Mouse (Mus musculus): ENCODE data around the gene Bcl3. TPM values are rescaled to one million over a fixed set of nuclear protein-coding genes. Genes with fewer than 3 reads are reported as not detected.

Gene Bcl3
- polyA plus RNA-seq, 1 experiment from 2014 or later, result 4.4 TPM

DNA sequence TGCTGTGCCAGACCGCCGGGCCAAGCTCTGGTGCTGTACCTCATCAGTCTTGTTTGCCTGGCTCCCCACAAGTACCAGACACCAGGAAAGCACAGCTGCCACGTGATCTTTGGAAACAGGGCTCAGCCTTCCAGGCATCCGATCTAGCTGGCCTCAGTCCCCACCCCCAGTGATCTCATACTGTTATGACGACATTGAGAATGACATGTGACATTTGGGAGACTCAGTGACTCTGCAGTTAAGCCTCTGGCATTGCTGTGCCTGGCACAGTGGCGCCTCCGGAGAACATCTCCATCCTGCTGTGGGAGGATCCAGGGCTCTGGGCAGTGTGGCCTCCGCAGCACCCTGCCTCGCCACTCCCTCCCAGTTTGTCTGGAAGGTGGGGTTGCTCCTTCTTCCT, 9.3 kb upstream of the Bcl3 start:
- 36% methylated on average over 9 of the region's 9 CpGs for WGBS
- Histone ChIP-seq H3K27me3 (ENCODE audit: insufficient read depth, low read length) (no peaks in the 10 kb centered on the region), H3K4me2 (no peak overlapping the region), H3K9me3 (ENCODE audit: low read depth, low read length) (no peaks in the 10 kb centered on the region), H3K36me3 (ENCODE audit: insufficient read depth) (no peaks in the 10 kb centered on the region), H3K4me1 (ENCODE audit: insufficient read depth) (peaks cover 5% of the 10 kb centered on the region), H3K9ac (no peak overlapping the region), H3K27ac (ENCODE audit: low read depth) (no peak overlapping the region), H3K4me3 (ENCODE audit: low read depth, low read length) (no peak overlapping the region)
- peak; percentile 21 for DNase-seq
- peak; percentile 37; the same call in 1 of the 2 replicates for ATAC-seq (ENCODE audit: insufficient read depth)
- TF ChIP-seq CTCF (IDR thresholded peaks at IDR 0.05; ENCODE audit: low read depth), result no peak

DNA sequence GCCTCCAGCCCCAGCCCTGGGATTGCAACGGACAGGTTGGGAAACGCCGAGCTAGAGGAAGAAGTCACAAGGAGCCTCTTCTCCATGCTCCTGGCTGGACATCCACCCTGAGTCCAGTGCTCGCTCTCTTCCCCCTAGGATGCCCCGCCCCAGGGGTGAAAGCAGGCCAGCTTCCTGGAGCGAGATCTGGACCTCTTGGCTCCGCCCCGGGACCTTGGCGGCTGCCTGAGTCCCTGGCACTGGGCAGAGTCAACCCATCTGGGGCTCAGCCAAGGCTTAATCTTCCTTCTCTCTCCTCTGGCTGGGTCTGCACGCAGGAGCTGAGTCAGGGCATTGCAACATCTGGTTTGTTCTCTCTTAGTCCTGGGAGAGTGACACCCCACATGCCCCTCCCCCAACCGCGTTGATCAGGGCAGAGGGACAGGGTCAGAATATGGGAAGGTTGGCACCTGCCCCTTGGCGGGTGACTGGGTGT, 8.1 kb upstream of the Bcl3 start:
- DNase-seq (peak; percentile 63), ATAC-seq (ENCODE audit: insufficient read depth) (peak; percentile 55)
- TF ChIP-seq CTCF (IDR thresholded peaks at IDR 0.05; ENCODE audit: low read depth), result no peak
- no peaks in the 10 kb centered on the region for H3K9me3 ChIP-seq (ENCODE audit: low read depth, low read length)
- H3K9ac ChIP-seq, result peak overlapping the region; percentile 11
- H3K27me3 ChIP-seq (ENCODE audit: insufficient read depth, low read length), result no peaks in the 10 kb centered on the region
- no peaks in the 10 kb centered on the region for H3K36me3 ChIP-seq (ENCODE audit: insufficient read depth)
- H3K4me3 ChIP-seq (ENCODE audit: low read depth, low read length), result no peak overlapping the region
- H3K4me2 ChIP-seq, result peak overlapping the region; percentile 35
- H3K4me1 ChIP-seq (ENCODE audit: insufficient read depth), result peaks cover 5% of the 10 kb centered on the region
- 14% methylated on average over 13 of the region's 13 CpGs for WGBS
- no peak overlapping the region for H3K27ac ChIP-seq (ENCODE audit: low read depth)

DNA sequence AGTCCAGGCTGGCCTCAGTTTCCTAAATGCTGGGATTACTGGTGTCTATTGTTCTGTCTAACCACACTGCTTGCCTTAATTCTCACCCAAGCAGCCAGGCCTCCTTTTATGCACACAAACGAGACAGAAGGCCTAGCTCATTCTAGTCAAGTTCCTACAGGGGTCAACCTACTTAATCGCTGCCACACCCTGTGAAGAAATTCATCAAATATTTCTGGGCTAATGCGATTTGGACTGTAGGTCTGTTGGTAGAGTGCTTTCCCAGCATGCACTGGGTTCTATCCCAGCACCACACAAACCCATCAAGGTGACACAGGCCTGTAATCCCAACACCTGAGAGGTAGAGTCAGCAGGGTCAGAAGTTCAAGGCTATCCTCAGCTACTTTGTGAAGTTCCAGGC, 7.1 kb upstream of the Bcl3 start:
- H3K4me1 ChIP-seq (ENCODE audit: insufficient read depth), result peaks cover 5% of the 10 kb centered on the region
- no peak for TF ChIP-seq CTCF (IDR thresholded peaks at IDR 0.05; ENCODE audit: low read depth)
- H3K27ac ChIP-seq (ENCODE audit: low read depth), result no peak overlapping the region
- DNase-seq, result no peak
- no peak overlapping the region for H3K4me3 ChIP-seq (ENCODE audit: low read depth, low read length)
- no peak for ATAC-seq (ENCODE audit: insufficient read depth)
- no peaks in the 10 kb centered on the region for H3K27me3 ChIP-seq (ENCODE audit: insufficient read depth, low read length)
- no peaks in the 10 kb centered on the region for H3K9me3 ChIP-seq (ENCODE audit: low read depth, low read length)
- no peak overlapping the region for H3K4me2 ChIP-seq
- no peak overlapping the region for H3K9ac ChIP-seq
- WGBS, result 66% methylated on average over 3 of the region's 3 CpGs
- H3K36me3 ChIP-seq (ENCODE audit: insufficient read depth), result no peaks in the 10 kb centered on the region

DNA sequence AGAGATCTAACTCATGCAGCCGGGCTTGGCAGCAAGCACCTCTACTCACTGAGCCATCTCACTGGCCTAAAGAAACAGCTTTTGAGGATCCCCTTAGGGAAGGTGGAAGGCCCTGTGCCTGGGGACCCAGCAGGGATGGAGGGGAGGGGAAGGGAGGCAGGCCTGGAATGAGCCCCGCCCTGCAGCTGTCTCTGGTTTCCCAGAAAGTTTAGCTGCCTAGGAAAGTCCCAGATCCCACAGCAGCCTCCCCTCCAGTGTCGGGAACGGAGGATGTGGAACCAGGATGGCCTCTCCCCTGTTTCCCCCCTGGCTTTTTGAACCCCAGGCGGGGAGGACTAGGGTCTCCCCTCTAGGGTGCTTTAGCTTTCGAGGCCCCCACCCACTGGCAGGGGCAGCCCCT, 4.2 kb upstream of the Bcl3 start:
- H3K9ac ChIP-seq, result no peak overlapping the region

DNA sequence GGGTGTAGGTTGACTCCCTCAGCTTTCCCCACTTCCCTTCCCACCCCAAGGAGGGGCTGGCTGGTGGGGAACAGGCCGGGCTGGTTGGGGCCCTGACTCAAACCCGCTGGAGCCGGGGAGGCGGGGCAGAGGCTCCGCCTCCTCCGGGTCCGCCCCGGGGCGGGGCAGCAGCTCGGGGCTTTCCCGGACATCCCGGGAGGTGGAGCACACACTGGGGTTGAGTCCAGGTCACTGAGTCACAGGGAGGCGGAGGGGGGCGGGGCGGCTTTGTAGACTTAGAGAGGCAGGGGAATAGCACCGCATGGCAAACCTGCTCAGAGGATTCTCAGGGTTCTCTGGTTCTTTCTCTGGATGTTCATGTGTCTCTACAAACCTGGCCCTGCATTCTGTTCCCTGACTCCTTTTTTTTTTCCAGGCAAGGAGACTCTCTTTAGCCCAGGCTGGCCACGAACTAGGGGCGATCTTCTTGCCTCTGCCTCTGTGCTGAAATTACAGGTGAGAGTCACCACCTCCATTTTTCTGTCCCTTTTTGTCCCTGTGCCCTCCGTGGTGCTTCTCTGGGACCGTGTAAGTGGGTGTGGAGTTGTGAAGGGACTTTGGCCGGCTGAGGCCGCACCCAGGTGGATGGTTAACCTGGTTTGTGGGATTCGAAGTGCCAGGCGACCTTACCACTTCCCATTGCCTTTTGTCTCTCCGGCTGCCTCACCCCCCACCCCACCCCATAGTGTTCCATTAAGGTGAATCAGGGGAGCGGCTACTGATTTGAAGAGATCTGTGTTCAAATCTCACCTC, 1.8 kb upstream of the Bcl3 start:
- Histone ChIP-seq H3K4me3 (ENCODE audit: low read depth, low read length) (no peak overlapping the region), H3K4me1 (ENCODE audit: insufficient read depth) (peaks cover 16% of the 10 kb centered on the region), H3K27me3 (ENCODE audit: insufficient read depth, low read length) (peaks cover 9% of the 10 kb centered on the region; the same call in 1 of the 2 replicates), H3K4me2 (peak overlapping the region; percentile 89), H3K9ac (no peak overlapping the region), H3K36me3 (ENCODE audit: insufficient read depth) (no peaks in the 10 kb centered on the region), H3K27ac (ENCODE audit: low read depth) (peak overlapping the region; percentile 87), H3K9me3 (ENCODE audit: low read depth, low read length) (no peaks in the 10 kb centered on the region)
- DNase-seq (peak; percentile 90), ATAC-seq (ENCODE audit: insufficient read depth) (peak; percentile 89)
- TF ChIP-seq CTCF (IDR thresholded peaks at IDR 0.05; ENCODE audit: low read depth), result no peak
- WGBS, result 22% methylated on average over 26 of the region's 26 CpGs

More for the DNA sequence above, 4.2 kb upstream of the Bcl3 start:
- TF ChIP-seq CTCF (IDR thresholded peaks at IDR 0.05; ENCODE audit: low read depth), result no peak
- H3K27me3 ChIP-seq (ENCODE audit: insufficient read depth, low read length), result peaks cover 6% of the 10 kb centered on the region; the same call in 1 of the 2 replicates
- H3K9me3 ChIP-seq (ENCODE audit: low read depth, low read length), result no peaks in the 10 kb centered on the region
- H3K4me3 ChIP-seq (ENCODE audit: low read depth, low read length), result no peak overlapping the region
- DNase-seq (no peak), ATAC-seq (ENCODE audit: insufficient read depth) (no peak)
- 40% methylated on average over 6 of the region's 6 CpGs for WGBS
- H3K27ac ChIP-seq (ENCODE audit: low read depth), result no peak overlapping the region
- H3K36me3 ChIP-seq (ENCODE audit: insufficient read depth), result no peaks in the 10 kb centered on the region
- H3K4me2 ChIP-seq, result no peak overlapping the region
- H3K4me1 ChIP-seq (ENCODE audit: insufficient read depth), result peaks cover 21% of the 10 kb centered on the region

DNA sequence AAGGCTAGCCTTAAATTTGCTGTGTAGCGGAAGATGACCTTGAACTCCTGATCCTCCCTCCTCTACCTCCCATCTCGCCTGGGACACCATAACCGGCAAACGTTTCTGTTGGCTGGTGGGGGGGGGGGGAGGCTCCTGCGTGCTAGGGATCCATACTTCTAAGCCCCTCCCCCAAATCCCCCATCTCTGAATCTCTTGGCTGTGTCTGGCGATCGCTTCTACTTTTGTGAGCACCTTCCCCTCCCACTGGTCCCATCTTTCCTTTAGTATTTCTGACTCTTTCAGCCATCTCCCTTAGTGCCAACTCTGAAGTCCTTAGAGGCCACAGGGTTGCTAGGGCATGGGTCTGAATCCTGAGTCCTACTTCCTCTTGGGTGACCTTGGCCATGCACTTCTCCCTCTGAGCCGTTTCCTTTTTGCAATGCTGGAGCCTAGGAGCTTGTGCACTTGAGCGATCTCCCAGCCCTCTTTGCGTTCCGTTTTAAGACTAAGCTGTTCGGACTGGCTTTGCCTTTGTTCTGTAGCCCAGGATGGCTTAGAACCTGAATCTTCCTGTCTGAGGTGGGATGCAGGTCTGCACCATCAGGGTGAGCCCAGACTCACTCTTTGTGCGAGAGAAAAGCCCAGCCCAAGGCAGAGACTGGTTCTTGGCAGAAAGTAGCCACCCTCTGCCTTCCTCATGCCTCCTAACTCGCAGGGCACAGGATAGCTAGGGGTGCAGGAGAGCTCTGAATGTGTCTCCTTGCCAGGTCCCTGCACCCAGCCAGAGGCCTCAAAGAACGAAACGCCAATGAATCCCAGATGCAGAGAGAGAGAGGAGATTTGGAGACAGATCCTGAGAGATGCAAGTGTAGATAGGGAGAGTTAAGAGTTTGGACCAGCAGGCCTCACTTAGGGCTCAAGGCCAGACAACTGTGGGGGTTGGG, 949 bp upstream of the Bcl3 start:
- ATAC-seq (ENCODE audit: insufficient read depth), result peak; percentile 48
- Histone ChIP-seq H3K36me3 (ENCODE audit: insufficient read depth) (no peaks in the 10 kb centered on the region), H3K27me3 (ENCODE audit: insufficient read depth, low read length) (peaks cover 9% of the 10 kb centered on the region; the same call in 1 of the 2 replicates), H3K9ac (no peak overlapping the region), H3K4me3 (ENCODE audit: low read depth, low read length) (peak overlapping the region; percentile 49; the same call in 1 of the 2 replicates), H3K4me2 (peak overlapping the region; percentile 89), H3K9me3 (ENCODE audit: low read depth, low read length) (no peaks in the 10 kb centered on the region), H3K4me1 (ENCODE audit: insufficient read depth) (peaks cover 16% of the 10 kb centered on the region), H3K27ac (ENCODE audit: low read depth) (peak overlapping the region; percentile 87)
- WGBS, result 23% methylated on average over 16 of the region's 16 CpGs
- peak; percentile 49 for DNase-seq
- no peak for TF ChIP-seq CTCF (IDR thresholded peaks at IDR 0.05; ENCODE audit: low read depth)

All from lung, embryonic 14.5 days (tissue).